Mouse (Mus musculus) lung, adult 18-20 months (tissue): ENCODE data around the gene Itpr3.
A peak's percentile ranks its signal among the peaks of the same experiment; 100 is the strongest.

Experiments used
- DNase-seq, 2 experiments: peaks; one replicate each; pipeline ENCODE4 v3.0.0; 2022; ENCODE audit warnings: mixed read lengths in 2 of 2

The Itpr3 gene

GRCm38 (mm10) chr17:27056812-27057516 lies at the start of gene Itpr3:
Gene Itpr3, plus strand, starts transcription at chr17:27057304.
- DNase-seq, result peak; percentile 85 to 87

GRCm38 (mm10) chr17:27008277-27008676 lies 48.8 kb upstream of the Itpr3 start:
- DNase-seq, result no peak

- no peak for DNase-seq
Observed at GRCm38 (mm10) chr17:27011167-27011566, 45.9 kb upstream of the Itpr3 start.

- peak; percentile 44 to 49 for DNase-seq
Observed at GRCm38 (mm10) chr17:27011998-27012672, 45.0 kb upstream of the Itpr3 start.

- no peak for DNase-seq
Observed at GRCm38 (mm10) chr17:27012909-27013308, 44.2 kb upstream of the Itpr3 start.

- DNase-seq, result peak; percentile 85 to 88
Observed at GRCm38 (mm10) chr17:27017564-27018499, 39.3 kb upstream of the Itpr3 start.

GRCm38 (mm10) chr17:27018555-27019196 lies 38.4 kb upstream of the Itpr3 start:
- no peak for DNase-seq

- DNase-seq, result no peak
Observed at GRCm38 (mm10) chr17:27021076-27021475, 36.0 kb upstream of the Itpr3 start.

- DNase-seq, result no peak
Observed at GRCm38 (mm10) chr17:27021736-27022135, 35.4 kb upstream of the Itpr3 start.

- no peak for DNase-seq
Observed at GRCm38 (mm10) chr17:27023342-27023741, 33.8 kb upstream of the Itpr3 start.

GRCm38 (mm10) chr17:27025326-27025902 lies 31.7 kb upstream of the Itpr3 start:
- peak in 1 of 2 experiments; percentile 22 for DNase-seq

GRCm38 (mm10) chr17:27025951-27026350 lies 31.2 kb upstream of the Itpr3 start:
- DNase-seq, result no peak

- peak; percentile 58 to 72 for DNase-seq
Observed at GRCm38 (mm10) chr17:27027460-27028283, 29.4 kb upstream of the Itpr3 start.

- DNase-seq, result peak; percentile 91 to 93
Observed at GRCm38 (mm10) chr17:27028284-27028795, 28.8 kb upstream of the Itpr3 start.

GRCm38 (mm10) chr17:27028909-27029308 lies 28.2 kb upstream of the Itpr3 start, which contains the start of gene Bak1:
Gene Bak1, minus strand, starts transcription at chr17:27029009.
- DNase-seq, result no peak

- DNase-seq, result no peak
Observed at GRCm38 (mm10) chr17:27029431-27029830, 27.7 kb upstream of the Itpr3 start.

- no peak for DNase-seq
Observed at GRCm38 (mm10) chr17:27030896-27031295, 26.2 kb upstream of the Itpr3 start.

- DNase-seq, result no peak
Observed at GRCm38 (mm10) chr17:27032328-27032727, 24.8 kb upstream of the Itpr3 start.

GRCm38 (mm10) chr17:27032869-27033268 lies 24.2 kb upstream of the Itpr3 start:
- peak; percentile 72 to 79 for DNase-seq

- DNase-seq, result peak in 1 of 2 experiments; percentile 57
Observed at GRCm38 (mm10) chr17:27036465-27036864, 20.6 kb upstream of the Itpr3 start.
